Mouse (Mus musculus) urinary bladder, postnatal 25 days (tissue): Measurements from ENCODE around the gene Gm11487.
"Not testable (repeated sequence)": the region's sequence is repeated elsewhere in the genome, so short reads cannot be mapped to it uniquely, and the experiment has no call there.

Experiments used
- DNase-seq: peaks from one replicate; pipeline ENCODE4 v3.0.0; 2022; ENCODE audit warnings: low spot score

Gene Gm11487

DNA sequence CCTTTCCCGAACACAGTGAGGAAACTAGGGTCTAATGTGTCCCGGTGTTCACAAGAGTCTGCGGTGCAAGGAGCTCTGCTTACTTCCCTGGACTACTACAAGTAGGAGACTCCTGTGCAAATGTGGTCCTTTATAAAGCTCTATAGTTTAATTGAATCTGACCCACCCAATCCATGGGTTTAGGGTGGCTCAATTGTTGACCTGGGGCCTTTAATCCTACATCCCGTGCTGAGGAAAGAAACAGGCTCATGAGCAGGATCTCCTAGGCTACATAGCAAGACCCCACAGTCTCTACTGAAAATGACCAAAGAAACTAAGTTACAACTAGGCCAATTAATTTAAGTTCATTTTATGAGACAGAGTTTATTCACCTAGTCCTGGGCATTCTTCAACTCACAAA lies at the start of gene Gm11487:
TSS of gene Gm11487 (minus strand) at position 101 of the 400 bp plus-strand sequence.
- DNase-seq, result not testable (repeated sequence)

DNA sequence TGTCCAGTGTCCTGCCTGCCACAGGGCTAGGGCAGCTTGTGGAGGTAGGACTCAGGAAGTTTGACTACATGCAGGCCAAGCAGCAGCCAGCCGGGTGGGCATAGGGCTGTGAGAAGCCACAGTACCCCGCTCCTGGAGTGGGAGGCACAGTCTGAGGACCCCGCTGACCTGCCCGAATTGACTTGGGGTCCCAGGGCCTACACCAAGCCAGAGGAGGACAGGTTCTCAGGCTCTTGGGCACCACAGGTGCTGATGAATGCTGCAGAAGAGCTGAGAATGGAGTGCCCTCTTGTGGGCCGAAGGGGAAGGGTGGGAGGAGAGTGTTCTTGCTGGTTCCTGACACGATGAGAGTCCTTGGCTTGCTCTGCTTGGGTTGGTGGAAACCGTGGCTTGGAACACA lies 39.8 kb upstream of the Gm11487 start:
- DNase-seq, result no peak

DNA sequence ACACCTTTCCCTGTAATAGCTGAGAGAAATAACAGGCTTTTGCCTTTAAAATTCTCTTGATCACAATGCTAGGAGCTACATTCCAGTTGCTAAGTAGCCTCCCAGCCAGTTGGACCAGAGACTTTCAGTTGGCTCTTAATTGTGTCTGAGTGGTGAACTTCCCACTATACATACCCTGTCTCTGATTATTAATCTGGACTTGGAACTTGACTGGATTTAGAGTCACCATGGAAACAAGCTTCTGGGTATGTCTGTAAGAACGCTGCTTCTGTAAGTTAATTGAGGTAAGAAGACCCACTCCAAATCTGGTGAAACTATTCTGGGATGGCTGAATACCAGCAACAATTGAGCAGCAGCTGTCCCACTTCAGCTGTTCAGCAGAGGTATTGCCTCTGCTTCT lies 37.7 kb upstream of the Gm11487 start:
- DNase-seq, result no peak

DNA sequence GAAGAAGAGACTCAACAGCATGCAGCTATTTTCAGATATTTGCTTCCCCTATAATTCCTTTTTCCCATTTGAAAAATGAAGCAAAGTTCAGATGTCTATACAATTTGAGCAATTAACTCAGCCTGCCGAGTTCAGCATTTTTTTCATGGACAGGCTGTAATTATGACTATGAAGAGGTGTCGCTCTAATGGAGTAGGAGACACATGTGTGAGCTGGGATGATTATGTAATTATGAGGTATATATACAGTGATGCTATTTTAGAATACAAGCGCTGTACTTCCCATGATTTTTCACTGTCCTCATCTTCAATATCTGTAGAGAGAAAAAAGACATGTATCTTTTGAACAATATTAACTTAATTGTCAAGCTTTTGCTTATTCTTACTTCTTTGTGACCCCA lies 21.0 kb upstream of the Gm11487 start:
- DNase-seq, result no peak

DNA sequence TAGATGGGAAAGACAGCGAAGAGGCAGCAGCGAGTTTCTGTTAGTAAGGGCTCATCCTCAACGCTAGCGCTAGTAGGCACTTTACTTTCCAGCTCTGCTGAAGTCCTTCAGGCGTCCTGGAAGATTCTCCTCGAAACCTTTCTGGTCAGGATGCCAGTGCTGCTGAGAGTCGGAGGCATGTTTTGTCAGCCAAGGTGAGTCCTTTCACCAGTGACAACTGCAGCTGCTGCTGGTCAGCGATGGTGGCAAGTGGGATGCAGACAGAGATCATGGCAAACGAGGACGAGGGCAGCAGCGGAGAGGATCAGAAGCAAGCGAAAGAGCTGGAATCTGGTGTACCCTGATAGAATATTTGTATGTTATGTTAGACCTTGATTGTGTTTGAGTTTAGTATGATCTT lies 18.2 kb upstream of the Gm11487 start:
- no peak for DNase-seq

DNA sequence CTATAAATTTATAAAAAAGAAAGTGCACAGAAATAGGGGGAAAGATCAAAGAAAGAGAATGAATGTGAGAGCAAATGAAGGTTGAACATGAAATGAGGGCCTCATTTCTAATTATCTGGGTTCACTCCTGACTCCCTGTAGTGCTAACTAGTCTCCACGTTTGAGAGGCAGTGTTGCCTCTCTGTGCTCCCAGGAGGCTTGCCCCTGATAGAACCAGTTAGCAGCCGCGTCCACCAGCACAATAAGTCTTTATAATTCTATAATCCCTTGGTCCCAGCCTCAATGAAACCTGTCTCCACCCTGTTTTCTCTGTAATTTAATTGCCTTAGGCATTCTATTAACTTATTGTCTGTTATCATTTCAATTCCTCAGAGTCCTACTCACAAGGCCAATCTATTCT lies 38.3 kb downstream of the Gm11487 start:
- no peak for DNase-seq
